Mouse (Mus musculus): ENCODE results near the gene Dlk1. TPM values are rescaled to one million over a fixed set of nuclear protein-coding genes. Genes with fewer than 3 reads are reported as not detected.

Dlk1 gene
- total RNA-seq, 1 experiment from 2014 or later, result not detected

DNA sequence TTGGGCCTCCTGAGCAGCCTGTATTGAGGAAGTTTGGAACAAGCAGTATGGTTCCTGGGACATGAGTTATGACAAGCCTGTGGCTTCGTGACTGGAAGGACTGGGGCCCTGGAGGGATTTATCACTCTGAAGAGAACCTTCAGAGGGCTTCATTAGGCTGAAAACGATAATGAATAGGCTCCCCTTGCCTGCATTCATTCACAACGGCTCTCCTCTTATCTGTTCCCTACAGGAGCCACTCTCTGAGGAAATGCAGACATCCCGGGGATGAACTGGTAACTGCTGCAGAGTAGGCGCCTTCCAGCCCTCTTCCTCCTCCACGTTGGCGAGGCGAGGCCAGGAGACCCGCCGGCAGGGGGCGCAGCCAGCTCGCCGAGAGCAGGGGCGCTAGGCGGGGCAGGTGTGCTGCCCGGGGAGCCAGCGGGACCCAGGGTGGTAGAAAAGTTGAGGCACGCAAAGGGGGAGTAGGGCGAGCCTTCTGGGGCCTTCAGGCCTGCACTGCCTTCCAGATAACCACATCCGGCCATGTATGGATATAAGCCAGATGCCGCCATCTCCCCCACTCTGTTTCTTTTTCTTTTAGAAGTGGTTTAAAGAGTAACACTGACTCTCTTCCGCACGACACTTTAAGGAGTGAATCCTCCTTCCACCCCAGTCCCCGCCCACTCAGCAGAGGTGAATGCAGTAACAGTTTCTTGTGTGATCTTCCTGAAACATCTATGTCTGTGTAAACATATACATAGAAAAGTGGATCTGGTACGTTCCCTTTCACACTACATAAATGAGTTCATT lies 14.9 kb upstream of the Dlk1 start:
- no peak for ATAC-seq (replicated peaks; ENCODE audit: insufficient number of reproducible peaks, low FRiP score, low TSS enrichment, poor library complexity, severe bottlenecking)

DNA sequence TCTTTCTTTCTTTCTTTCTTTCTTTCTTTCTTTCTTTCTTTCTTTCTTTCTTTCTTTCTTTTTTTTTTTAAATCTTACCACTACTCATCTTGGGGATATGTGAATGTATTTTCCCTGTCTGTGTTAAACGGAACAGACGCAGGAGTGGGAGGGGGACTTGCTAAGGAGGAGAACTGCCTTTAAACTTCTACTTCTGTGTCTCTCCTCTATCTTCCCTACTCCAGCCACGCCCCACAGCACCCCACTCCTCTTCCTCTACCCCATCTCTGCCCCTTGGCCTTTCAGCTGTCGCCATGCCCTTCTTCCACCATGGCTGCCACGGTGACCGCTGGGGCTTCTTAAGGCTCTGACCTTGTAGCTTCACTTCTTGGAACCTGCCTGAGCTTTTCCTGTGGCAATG lies 14.2 kb upstream of the Dlk1 start:
- no peak for ATAC-seq (replicated peaks; ENCODE audit: insufficient number of reproducible peaks, low FRiP score, low TSS enrichment, poor library complexity, severe bottlenecking)

DNA sequence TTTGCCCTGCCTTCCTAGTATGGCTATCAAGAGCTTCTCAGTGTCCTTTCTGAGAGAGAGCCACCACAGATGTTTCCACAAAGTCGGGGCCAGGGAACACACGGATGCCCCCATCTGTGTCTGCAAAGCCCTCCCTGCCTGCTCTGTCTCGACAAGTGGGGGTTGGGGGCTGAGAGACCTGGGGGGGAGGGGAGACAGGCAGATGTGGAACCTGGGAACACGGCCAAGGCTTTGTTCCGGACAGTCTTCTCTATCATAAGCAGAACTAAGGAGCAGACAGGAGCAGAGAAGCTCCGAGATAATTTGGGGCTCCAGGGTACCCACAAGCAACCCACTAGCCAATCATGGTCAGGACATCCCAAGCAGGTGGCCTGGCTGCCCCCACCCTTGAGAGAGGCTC lies 12.6 kb upstream of the Dlk1 start:
- ATAC-seq (replicated peaks; ENCODE audit: insufficient number of reproducible peaks, low FRiP score, low TSS enrichment, poor library complexity, severe bottlenecking), result no peak

DNA sequence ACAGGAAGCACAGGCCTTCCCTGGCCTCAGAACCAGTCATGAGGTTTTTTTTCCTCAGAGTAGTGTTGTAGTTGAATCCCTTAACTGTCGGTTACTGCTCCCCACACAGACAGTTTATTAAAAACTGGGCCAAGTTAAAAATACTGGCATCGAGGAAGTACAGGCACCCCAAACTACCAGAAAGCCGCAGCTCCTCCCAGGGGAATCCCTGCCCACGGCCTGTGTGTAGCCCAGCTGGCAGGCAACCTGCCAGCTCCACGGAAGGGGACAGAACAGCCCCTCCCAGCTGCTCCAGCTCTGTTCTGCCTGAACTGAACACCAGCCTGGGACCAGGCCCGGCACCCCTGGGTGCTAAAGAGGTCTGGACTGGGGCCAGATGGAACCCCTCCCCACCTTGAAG lies 11.3 kb upstream of the Dlk1 start:
- ATAC-seq (replicated peaks; ENCODE audit: insufficient number of reproducible peaks, low FRiP score, low TSS enrichment, poor library complexity, severe bottlenecking), result no peak

DNA sequence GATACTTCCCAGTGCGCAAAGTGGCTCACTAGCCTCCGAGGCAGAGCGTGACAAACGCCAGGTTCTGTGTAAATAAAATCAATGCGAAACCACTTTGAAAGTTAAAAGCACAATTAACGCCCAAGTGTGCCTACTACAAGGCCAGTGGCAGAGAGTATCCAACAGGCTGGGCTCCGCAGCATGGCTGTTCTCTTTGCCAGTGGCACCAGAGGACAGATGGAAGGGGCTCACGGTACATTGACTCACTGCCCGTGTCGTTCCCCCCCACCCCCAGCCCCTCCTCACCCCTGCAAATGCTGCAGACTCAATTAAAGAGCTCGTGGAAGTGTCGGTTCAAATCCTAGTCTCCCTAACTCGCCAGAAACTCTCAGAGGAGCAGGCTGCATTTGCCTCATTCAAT lies 10.5 kb upstream of the Dlk1 start:
- ATAC-seq (replicated peaks; ENCODE audit: insufficient number of reproducible peaks, low FRiP score, low TSS enrichment, poor library complexity, severe bottlenecking), result no peak

DNA sequence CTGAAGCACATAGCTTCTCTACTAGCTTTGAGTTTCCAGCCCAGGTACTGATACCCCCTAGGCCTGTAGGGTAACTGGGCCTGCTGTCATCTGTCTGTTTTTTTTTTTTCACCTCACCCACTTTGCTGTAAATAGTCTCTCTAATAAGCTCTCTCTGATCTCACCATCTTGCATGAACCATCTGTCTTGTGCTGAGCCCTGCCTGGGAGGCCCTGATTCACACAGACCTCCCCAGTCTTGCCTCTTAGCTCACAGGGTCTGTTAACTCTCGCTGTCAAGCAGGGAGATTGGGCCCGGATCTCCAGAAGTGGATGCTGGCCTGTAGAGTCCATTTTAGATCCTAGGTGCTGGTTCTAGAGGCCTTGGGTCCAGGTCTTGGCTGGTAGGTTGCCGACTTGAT lies 9.3 kb upstream of the Dlk1 start:
- no peak for ATAC-seq (replicated peaks; ENCODE audit: insufficient number of reproducible peaks, low FRiP score, low TSS enrichment, poor library complexity, severe bottlenecking)

DNA sequence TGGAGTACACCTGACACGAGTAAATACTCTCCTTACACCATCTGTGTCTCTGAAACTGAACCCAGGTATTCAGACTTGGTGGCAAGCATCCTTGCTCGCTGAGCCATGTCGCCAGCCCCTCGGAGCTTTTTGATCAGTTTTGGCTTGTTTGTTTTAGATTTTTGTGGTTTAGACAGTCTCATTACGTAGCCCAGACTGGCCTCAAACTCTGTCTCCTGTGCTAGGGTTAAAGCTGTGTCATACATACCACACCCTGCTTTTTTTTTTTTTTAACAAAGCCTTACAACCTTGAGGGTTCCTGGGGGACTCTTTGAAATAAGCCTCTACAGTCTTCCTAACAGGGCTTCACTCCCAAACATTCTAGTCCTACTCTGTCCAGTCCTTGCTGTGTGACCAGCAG lies 7.6 kb upstream of the Dlk1 start:
- no peak for ATAC-seq (replicated peaks; ENCODE audit: insufficient number of reproducible peaks, low FRiP score, low TSS enrichment, poor library complexity, severe bottlenecking)

DNA sequence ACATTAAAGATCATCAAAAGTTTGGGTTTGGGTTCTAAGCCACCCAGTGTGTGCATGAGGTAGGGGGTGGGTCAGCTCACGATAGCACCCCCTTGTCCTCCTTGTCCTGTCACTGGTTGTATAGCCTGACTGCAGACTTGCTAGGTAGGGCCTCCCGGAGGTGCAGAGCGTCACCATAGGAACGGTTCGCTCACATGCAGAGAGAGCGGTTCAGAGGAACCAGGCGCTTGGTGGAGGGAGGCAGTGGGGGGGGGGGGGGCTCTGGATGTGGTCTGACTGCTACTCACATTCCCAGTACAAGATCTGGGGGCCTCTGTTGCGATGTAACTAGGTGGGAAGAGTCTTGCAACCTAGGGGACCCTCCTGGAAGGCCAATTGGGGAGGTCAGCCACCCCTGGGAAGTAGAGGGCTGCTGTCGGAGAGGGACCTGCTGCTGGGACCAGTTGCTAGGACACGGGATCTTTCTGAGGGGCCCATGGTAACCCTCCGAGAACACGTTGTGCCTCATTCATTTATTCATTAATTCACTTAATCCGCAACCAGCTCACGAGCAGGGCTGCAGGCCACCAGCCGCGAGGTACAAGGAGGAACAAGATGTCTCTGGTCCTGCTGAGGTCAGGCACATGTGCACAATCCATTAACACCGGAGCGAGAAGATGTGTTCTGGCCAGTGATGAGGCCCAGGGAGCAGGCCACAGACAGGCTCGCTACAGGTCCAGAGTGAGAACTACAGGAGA lies 7.0 kb upstream of the Dlk1 start:
- ATAC-seq (replicated peaks; ENCODE audit: insufficient number of reproducible peaks, low FRiP score, low TSS enrichment, poor library complexity, severe bottlenecking), result no peak

DNA sequence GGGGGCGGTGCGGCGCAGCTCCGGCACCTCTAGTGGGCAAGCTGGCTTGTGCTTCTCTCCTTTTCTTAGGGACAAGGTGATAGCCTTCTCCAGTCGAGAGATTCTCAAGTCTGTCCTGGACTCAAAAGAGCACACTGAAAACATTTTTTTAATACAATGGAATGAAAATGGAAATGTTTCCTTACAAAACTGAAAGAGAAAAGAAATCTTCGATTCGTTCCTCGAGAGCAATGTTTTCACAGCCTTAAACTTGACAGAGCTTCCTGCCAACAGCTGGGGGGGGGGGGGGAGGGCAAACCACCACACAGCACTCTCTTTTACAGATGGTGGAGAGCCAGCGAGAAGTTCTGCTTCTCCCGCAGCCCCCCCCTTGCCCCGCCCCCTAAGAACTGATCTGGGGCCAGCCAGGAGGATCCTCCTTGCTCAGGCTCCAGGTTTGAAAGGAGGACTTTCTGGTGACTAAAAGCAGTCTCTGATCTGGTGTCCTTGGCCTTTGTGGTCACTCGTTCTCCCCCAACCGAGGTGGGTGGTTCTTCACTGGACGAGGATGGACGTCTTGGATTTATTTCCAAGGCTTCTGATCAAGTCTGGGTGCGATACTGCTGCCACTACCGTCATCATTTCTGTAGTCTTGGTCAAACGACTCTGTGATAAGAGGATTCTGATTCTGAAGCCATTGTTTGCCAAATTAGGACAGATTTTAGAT lies 6.2 kb upstream of the Dlk1 start:
- no peak for ATAC-seq (replicated peaks; ENCODE audit: insufficient number of reproducible peaks, low FRiP score, low TSS enrichment, poor library complexity, severe bottlenecking)

DNA sequence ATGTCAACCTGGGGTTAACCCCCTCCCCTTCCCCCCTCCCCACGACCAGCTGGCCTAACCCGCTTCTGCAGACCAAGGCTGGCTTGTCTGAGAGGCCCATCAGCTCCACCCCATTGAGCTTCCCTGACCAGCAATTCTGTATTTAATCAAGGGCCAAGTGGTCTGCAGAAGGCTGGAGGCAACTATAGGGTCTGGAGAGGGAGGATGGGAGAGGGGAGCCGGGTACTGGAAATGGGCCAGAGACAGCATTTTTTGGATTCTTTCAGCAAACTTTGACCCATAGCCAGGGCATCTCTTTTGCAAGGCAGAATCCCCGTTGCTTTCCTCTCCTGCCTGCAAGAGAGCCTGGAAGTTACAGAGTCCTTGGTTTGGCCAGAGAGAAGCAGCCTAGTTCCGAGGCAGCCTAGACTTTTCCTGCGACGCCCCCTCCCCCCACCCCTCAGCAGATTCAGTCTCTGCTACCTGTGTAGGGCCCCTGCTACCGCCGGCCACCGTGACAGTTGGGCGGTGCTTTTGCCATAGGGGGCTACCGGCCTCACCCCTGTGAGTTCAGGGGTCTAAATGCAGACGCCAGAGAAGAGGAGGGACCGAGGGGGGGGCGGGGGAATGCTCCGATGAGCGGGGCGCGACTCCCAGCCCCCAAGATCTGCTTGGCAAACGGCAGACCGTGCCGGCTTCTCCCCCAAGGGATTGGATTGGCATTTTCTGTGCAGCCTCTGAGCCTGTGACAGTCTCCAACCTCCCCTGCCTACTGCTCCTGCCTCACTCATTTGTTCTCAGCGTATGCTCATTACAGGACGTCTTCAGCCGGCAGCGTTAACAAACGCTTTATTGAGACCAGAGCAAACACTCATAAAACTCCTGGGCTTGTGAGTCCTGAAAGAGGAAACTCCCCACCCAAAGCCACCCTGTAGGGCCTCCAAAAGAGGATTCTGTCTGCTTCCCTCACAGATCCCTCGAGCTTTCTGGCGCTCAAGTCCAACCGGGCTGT lies 2.9 kb upstream of the Dlk1 start:
- no peak for ATAC-seq (replicated peaks; ENCODE audit: insufficient number of reproducible peaks, low FRiP score, low TSS enrichment, poor library complexity, severe bottlenecking)

DNA sequence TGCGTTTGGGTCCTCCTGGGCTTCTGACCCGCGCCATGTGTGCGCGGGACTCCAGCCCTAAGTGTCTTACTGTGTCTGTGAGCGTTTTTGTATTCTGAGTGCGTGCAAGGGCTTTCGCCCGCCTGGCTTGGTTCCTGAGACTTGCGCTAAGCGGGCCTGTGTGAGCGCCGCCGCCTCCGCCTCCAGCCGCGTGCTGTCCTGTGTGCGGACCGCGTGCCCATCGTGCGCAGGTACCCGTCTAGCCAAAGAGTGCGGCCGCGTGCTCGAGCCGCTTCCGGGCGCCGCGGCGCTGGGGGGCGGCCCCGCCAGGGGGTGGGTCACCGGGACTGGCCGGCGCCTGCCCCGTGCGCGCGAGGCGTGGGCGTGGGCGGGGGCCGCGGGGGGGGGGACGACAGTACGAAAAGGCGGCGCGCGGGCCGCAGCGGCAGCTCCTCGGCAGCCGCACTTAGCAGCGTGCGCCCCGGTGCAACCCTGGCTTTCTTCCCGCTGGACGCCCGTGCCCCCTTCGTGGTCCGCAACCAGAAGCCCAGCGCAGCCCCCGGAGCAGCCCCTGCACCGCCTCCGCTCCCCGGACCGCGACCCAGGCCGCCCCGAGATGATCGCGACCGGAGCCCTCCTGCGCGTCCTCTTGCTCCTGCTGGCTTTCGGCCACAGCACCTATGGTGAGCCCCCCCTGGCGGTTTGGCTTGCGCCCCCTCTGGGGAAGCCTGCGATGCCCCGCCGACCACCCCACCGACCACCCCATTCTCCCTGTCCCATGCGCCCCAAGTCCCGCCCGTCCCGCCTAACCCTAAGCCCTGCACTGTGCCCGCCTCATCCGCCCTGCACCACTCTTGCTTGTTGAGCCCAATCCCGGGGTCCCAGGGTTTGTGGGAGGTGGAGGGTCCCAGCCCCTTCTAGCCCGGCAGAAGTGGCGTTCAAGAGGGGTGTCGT lies 708 bp downstream of the Dlk1 start:
- ATAC-seq (replicated peaks; ENCODE audit: insufficient number of reproducible peaks, low FRiP score, low TSS enrichment, poor library complexity, severe bottlenecking), result no peak

DNA sequence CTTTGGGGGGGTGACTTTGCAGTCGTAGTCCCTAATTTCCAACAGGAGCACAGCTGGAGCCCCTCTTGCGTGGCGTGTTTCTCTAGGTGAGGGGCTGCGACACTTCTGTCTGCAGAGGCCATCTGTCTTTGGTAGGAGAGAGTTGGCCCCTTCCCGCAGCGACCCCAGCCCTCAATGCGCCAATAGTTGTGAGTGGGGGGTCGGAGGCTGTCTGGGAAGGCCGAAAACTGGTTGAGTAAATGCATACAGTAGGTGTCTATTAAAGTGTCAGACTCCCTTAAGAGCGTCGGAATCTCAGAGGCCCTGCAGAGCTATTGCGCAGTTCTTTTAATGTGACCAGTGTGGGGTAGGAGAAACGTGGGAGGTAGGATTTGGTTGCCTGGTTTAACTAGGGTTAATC lies 1.5 kb downstream of the Dlk1 start:
- no peak for ATAC-seq (replicated peaks; ENCODE audit: insufficient number of reproducible peaks, low FRiP score, low TSS enrichment, poor library complexity, severe bottlenecking)

DNA sequence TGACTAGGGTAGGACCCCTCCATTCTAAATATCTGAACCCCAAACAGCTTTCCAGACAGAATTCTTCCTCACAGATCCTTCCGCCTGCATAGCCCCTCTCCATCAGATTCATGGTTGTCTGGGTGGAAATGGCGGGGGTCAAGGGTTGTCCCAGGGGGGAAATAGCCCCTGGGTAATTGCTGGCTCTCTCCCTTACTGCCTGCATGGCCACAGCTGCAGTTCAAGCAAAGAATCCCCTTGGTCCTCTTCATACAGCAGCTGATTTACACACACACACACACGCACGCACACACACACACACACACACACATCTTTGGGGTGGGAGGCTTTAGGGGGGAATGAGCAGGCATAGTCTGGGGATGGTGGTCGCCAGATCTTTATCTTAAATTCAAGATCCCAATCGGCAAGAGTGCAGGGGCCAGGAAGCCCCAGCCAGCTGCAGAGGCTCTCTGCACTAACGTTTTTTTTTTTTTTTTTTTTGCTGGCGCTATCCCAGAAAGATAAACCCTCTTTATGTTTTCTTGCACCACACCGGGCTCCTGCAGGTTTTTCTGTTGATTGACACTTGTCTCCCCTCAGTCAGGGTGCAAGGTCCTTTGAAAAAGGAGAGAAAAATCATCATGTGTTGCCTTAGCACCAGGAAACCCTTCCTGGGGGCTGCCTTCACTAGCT lies 4.0 kb downstream of the Dlk1 start:
- no peak for ATAC-seq (replicated peaks; ENCODE audit: insufficient number of reproducible peaks, low FRiP score, low TSS enrichment, poor library complexity, severe bottlenecking)

DNA sequence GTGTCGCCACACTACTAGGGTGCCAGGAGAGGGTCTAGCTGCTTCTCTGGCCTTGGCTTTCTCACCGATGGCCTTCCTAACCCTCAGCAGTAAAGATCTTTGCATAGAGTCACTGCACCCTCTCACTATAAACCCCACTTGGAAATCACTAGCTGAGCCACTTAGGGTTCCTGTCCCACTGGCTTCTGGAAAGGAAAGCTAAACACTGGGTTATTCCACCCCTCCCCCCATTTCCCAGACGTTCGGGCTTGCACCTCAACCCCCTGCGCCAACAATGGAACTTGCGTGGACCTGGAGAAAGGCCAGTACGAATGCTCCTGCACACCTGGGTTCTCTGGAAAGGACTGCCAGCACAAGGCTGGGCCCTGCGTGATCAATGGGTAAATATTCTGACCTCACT lies 5.2 kb downstream of the Dlk1 start:
- no peak for ATAC-seq (replicated peaks; ENCODE audit: insufficient number of reproducible peaks, low FRiP score, low TSS enrichment, poor library complexity, severe bottlenecking)

DNA sequence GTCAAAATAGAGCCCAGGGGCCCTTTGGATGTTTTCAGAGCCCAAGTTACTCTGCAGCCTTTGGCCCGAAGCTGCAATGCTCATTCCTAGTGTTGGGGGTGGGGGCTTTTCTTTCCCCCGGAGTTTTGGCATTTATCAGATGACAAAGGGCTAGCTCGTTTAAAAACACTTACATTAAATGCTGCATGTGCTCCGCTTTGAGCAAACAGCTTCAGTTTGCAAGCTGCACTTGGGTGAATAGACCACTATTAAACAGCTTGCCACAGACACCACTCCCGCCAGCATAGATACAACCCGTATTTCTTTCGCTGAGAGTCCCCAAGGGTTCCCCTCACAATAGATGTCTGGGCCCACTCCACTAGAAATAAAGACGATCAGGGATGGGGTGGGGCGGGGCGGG lies 6.3 kb downstream of the Dlk1 start:
- no peak for ATAC-seq (replicated peaks; ENCODE audit: insufficient number of reproducible peaks, low FRiP score, low TSS enrichment, poor library complexity, severe bottlenecking)

DNA sequence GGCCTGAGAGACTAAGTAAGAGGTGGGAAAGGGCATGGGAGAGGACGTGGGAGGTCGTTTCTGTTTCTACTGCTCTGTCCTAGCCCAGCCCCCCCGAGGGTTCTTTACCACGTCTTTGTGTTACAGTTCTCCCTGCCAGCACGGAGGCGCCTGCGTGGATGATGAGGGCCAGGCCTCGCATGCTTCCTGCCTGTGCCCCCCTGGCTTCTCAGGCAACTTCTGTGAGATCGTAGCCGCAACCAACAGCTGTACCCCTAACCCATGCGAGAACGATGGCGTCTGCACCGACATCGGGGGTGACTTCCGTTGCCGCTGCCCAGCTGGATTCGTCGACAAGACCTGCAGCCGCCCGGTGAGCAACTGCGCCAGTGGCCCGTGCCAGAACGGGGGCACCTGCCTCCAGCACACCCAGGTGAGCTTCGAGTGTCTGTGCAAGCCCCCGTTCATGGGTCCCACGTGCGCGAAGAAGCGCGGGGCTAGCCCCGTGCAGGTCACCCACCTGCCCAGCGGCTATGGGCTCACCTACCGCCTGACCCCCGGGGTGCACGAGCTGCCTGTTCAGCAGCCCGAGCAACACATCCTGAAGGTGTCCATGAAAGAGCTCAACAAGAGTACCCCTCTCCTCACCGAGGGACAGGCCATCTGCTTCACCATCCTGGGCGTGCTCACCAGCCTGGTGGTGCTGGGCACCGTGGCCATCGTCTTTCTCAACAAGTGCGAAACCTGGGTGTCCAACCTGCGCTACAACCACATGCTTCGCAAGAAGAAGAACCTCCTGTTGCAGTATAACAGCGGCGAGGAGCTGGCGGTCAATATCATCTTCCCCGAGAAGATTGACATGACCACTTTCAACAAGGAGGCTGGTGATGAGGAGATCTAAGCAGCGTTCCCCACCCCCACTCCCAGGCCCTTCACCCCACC lies 7.1 kb downstream of the Dlk1 start:
- no peak for ATAC-seq (replicated peaks; ENCODE audit: insufficient number of reproducible peaks, low FRiP score, low TSS enrichment, poor library complexity, severe bottlenecking)
